Mouse (Mus musculus) layer of hippocampus, postnatal 14 days (tissue): ENCODE results near the gene Nectin4. TPM values are rescaled to one million over a fixed set of nuclear protein-coding genes. Genes with fewer than 3 reads are reported as not detected.

Experiments
- DNase-seq, 2 experiments: peaks; one replicate each; pipeline ENCODE4 v3.0.0; 2021 to 2022; ENCODE audit warnings: low spot score in 2 of 2, mixed read lengths in 1 of 2
- total RNA-seq, 2 experiments: library from RNA; stranded (reverse); gene quantifications; 2 replicates each; pipeline ENCODE4 v1.2.3; 2021

Gene Nectin4
- total RNA-seq, 2 experiments from 2014 or later, result 2.1 to 3.1 TPM

DNA sequence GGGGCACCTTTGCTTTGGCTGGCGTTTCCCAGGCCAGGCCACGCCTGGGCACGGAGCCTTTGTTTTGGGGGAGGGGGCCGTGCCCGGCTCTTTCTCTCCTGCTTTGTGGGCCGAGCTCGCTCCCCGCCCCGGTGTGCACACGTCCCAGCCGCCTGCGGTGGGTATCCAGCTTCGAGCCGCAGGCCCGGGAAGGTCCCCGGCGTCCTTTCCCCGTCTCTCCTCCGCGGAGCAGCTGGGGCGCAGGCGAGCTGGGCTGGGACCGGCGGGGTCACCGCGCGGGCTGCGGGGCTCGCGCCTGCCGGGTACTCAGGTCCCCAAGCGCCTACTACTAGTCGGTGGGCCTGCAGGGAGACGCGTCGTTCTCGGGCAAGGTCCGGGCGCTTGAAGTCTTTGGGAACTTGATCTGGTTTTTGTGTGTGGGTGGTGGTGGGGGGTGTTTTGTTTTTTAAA lies 41.6 kb downstream of the Nectin4 start:
- no peak for DNase-seq

GRCm38 (mm10) chr1:171412001-171412441 lies 42.1 kb downstream of the Nectin4 start:
- peak in 1 of 2 experiments; percentile 36 for DNase-seq

- peak; percentile 14 to 74 for DNase-seq
Observed at GRCm38 (mm10) chr1:171412446-171412845, 42.5 kb downstream of the Nectin4 start.

DNA sequence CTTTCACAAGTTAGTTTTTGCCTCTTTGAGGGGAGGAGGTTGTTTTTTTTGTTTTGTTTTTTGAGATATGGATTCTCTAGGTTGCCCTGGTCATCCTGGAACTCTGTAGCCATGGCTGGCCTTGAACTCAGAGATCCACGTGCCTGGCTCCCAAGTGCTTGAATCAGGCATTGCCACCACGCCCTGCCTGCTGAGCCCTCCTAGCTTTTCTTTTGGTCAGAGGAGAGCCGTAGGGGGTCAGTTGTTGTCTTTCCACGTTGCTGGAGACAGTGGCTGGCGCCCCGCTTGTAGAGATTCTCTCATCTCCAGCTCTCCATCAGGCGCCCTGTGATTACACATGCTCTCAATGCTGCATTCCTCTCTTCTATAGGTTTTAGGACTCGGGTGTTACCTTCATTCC lies 43.7 kb downstream of the Nectin4 start:
- no peak for DNase-seq

GRCm38 (mm10) chr1:171418660-171419059 lies 48.8 kb downstream of the Nectin4 start, which contains the start of gene Tstd1:
TSS of gene Tstd1 (plus strand) at chr1:171418872.
- no peak for DNase-seq

- no peak for DNase-seq
Observed at GRCm38 (mm10) chr1:171419291-171419882, 49.5 kb downstream of the Nectin4 start.

GRCm38 (mm10) chr1:171419905-171420304 lies 50.0 kb downstream of the Nectin4 start:
- no peak for DNase-seq

DNA sequence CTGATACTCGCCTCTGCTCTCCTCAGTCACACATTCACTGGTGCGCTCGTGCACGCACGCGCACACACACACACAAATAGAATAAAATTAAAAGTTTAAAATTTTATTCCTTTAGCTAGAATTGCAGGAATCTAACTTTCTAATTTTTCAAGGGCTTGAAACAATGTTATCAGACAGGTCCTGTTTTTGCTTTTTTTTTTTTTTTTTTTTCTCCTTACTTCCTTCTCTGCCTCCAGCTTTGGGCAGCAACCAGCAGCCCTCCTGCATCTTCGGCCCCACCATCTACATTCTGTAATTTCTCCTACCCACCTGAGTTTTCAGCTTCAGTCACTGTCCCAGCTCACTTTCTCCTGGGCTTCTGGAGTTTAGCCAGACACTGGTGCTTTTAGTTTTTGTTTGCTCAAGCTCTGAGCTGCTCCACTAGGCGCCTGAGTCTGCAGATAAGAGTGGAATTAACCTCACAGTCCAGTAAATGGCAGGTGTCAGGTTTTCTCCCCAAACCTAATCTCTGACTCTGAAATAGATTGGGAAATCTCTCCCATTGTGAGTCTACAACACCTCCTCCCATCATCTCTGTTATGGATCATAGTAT lies 52.7 kb downstream of the Nectin4 start:
- no peak for DNase-seq

GRCm38 (mm10) chr1:171424638-171425037 lies 54.7 kb downstream of the Nectin4 start:
- DNase-seq, result no peak

DNA sequence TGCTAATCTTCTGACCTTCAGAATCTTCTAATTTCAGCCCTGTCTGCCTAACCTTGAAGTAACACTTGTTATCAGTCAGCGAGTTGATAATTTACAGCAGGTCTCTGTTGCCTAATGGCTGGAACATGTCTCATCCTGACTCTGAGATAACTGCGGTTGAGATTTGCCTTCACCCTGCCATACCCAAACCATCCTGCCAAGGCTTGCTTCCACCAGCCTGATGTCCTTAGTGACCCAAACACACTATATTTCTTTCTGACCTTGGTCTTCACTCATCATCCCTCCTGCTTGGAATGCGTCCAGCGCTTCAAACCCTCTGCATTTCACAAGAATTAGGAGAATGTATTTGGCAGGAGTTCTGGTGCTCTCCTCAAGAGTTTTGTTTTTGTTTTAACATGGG lies 55.2 kb downstream of the Nectin4 start:
- no peak for DNase-seq

GRCm38 (mm10) chr1:171432158-171432557 lies 62.3 kb downstream of the Nectin4 start:
- DNase-seq, result no peak

DNA sequence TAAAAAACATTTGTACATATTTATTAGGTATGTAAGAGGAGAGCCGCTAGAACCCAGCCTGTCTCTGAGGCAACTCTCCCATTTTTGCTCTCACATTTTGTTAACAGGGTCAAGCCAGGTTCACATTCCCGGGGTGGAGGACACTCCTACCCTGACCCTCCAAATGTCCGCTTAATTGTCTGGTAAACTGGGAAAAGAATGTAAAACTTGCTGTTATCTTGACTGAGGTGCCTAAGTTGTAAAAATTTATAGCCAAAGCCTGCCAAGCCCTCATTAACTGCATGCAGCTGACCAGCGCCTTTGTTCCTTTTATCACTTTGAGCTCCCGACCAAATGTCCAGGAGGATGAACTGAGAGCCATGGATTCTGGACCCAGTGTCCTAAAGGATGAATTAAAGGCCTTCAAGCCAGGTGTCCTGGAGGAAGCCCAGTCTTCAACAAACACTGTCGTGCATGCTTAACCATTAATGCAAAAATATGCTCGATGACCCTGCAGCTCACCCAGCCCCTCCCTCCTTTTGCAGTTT lies 65.5 kb downstream of the Nectin4 start:
- DNase-seq, result no peak

DNA sequence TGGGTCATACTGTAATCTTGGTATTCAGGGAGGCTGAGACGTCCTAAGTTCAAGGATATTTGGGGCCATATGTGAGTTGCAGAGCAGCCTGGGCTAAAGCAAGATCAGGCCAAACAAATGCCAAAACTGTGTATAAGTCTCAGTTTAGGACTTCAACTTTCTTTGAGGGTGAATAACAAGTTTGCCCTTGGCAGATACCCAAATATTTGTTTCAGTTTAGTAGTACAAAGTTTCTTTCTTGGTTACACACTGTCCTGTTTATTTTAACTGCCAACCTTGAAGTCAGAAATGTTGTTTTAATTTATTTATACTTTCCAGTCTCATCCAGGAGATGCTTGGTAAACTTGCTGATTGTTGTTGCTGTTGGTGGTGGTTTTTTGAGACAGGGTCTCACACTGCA lies 66.1 kb downstream of the Nectin4 start:
- DNase-seq, result no peak

DNA sequence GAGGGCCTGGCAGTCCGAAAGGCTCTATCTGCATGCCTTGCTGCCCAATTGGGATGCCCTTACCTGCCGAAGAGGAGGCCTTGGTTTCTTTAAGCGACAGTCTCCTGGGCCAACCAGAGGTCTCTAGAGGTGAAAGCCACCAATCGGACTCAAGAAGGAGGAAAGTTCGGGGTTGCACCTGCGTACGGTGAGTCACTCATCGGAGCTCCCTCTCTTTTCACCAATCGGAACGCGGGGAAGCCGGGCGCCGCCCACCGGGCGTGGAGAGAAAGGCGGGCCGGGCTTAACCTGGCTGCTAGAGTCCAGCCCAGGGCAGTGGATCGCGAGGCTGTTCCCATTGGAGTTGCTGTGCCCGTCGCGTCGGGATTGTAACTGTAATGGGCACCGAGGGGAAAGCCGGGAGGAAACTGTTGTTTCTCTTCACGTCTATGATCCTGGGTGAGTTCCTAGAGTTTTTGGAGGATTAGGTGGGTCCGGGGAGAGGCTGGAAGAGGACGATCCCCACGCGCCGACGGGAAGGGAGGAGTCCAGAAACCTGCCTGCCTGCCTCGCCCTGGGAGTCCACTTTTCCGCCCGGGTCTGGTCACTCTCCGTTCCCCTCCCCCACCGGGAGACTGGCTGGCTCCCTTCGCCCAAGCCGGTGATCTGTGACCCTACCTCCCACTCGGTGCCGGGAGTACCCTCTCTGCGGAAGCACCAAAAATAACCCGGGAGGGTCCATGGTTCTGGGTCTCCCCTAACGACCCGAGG lies 67.5 kb downstream of the Nectin4 start, which contains the start of gene F11r:
Gene F11r, plus strand, starts transcription at position 272 of the 750 bp plus-strand sequence.
- no peak for DNase-seq

Other genes with a start within 250 kb of the Nectin4 start
- gene Sdhc, start 219.5 kb upstream of the Nectin4 start, total RNA-seq, result 100 to 1,000 TPM; 196 to 214 TPM
- gene Mpz, start 219.4 kb upstream of the Nectin4 start, total RNA-seq, result not detected
- gene Pcp4l1, start 173.8 kb upstream of the Nectin4 start, total RNA-seq, result 10 to 100 TPM; 43.1 to 44.4 TPM
- gene Nr1i3, start 156.1 kb upstream of the Nectin4 start, total RNA-seq, result under 1 TPM in 1 of 2 experiments, not detected in 1; 0.12 TPM
- 10 to 100 TPM; 66.3 to 75.2 TPM for gene Tomm40l, start 147.6 kb upstream of the Nectin4 start, total RNA-seq
- 1 to 10 TPM; 1.3 to 3.2 TPM for gene Apoa2, start 145.0 kb upstream of the Nectin4 start, total RNA-seq
- 10 to 100 TPM; 14.4 to 14.6 TPM for gene Fcer1g, start 135.7 kb upstream of the Nectin4 start, total RNA-seq
- 10 to 100 TPM; 31.5 to 34.6 TPM for gene Adamts4, start 119.7 kb upstream of the Nectin4 start, total RNA-seq
- gene Ndufs2, start 118.7 kb upstream of the Nectin4 start, total RNA-seq, result 100 to 1,000 TPM; 274 to 282 TPM
- gene B4galt3, start 99.8 kb upstream of the Nectin4 start, total RNA-seq, result 10 to 100 TPM; 54.8 to 62.8 TPM
- 10 to 100 TPM; 24.2 to 25.2 TPM for gene Ppox, start 88.9 kb upstream of the Nectin4 start, total RNA-seq
- 10 to 100 TPM; 49.2 to 53.6 TPM for gene Usp21, start 82.1 kb upstream of the Nectin4 start, total RNA-seq
- gene Ufc1, start 75.1 kb upstream of the Nectin4 start, total RNA-seq, result 100 to 1,000 TPM; 112 TPM
- 10 to 100 TPM; 32.4 to 32.7 TPM for gene Dedd, start 41.0 kb upstream of the Nectin4 start, total RNA-seq
- gene Nit1, start 24.5 kb upstream of the Nectin4 start, total RNA-seq, result 10 to 100 TPM; 40.5 to 41.4 TPM
- 100 to 1,000 TPM; 123 to 135 TPM for gene Pfdn2, start 24.4 kb upstream of the Nectin4 start, total RNA-seq
- gene Klhdc9, start 9.3 kb upstream of the Nectin4 start, total RNA-seq, result 1 to 10 TPM; 6.8 to 7.4 TPM
- gene Arhgap30, start 18.9 kb downstream of the Nectin4 start, total RNA-seq, result 1 to 10 TPM; 2.1 to 2.4 TPM
- gene Usf1, start 41.2 kb downstream of the Nectin4 start, total RNA-seq, result 100 to 1,000 TPM; 129 to 135 TPM
- gene Tstd1, start 48.8 kb downstream of the Nectin4 start, total RNA-seq, result 1 to 10 TPM; 2.6 to 2.9 TPM
- 1 to 10 TPM; 6.9 to 7.7 TPM for gene F11r, start 67.4 kb downstream of the Nectin4 start, total RNA-seq
- 1 to 10 TPM; 7.5 to 8.9 TPM for gene Alyref2, start 133.4 kb downstream of the Nectin4 start, total RNA-seq
- gene Itln1, start 165.2 kb downstream of the Nectin4 start, total RNA-seq, result not detected
- gene Cd244a, start 189.1 kb downstream of the Nectin4 start, total RNA-seq, result not detected
- gene Ly9, start 237.3 kb downstream of the Nectin4 start, total RNA-seq, result not detected